Mouse (Mus musculus) testis, postnatal 10 days (tissue): ENCODE results near the gene Gm20695.

Experiments
- DNase-seq: peaks from one replicate; pipeline ENCODE4 v3.0.0; 2021; ENCODE audit warnings: low spot score

The Gm20695 gene

DNA sequence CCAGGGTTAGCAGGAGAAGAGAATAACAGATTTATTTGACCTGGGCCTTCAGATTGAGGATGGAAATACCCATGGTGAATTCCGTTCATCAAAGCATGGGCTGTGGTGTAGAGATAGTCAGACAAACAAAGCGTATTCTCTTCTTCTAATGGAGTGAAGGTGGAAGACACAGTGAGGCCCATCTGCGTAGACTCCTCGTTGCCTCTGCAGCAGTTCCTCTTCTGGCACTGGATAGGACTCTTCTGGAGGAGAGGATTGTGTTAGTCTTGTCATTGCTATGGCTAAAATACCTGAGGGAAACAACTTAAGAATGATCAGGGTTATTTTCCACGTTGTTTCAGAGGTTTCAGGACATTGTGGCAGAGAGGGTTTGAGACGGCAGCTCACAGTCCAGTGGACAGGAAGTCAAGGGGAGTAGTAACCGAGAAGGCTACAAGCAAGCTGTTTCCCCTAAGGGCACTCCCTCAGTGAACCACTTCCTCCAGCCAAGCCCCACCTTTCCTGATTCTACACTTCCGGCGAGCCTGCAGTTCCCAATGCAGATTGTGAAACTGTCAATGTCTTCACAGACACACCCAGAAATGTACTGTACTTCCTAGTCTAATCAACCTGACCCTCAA lies 10.8 kb downstream of the Gm20695 start:
- no peak for DNase-seq

DNA sequence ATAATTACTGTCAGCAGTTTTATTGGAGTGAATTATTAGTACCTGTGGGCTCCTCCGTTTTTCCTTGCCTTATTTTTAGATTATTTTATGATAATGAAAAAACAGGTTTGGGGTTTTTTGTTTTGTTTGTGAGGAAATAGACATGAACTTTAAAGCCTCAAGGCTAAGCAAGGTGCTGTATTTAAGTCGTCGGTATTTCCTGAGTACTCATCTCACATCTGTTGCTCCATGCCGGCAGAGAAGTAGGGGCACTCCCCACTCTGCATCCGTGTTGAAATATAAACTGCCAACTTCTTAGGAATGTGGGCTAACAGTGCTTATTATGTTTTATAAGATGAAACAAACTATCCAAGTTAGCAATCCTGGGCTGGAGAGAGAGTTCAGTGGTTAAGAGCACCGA lies 11.6 kb downstream of the Gm20695 start:
- DNase-seq = no peak

DNA sequence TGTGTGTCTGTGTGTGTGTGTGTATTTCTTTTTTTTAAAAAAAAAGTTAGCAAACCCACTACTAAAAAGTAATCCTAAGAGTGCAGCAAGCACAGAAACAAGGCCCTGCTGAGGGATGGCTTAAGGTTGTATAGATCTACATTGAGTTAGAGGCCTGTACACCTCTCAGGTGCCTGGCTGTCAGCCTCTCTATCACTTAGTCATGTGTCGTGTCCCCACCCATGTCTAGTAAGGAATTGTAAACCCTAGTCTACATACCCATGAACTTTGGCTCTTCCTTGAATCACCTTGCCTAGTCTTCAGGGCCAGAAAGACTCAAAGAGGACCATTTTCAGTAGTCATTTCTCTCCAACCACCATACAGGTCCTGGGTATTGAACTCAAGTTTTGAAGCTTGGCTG lies 12.1 kb downstream of the Gm20695 start:
- no peak for DNase-seq

DNA sequence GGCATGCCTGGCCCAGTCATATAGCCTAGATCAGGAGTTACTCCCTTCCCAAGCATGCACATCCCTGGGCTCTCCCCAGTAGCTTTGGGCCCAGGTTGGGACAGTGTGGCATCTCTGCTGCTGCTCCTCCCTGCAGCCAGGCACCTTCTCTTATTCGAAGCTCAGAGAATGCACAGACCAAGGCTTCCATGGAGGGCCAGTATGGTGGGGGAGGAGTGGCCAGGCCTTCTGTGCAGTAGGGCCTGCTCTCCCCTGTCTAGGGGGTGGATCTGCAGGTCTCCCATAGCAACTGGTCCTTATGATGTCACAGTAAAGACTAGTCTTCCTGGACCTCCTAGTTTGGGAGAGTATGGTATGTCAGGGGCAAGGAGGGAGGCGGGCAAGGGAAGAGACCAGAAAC lies 23.0 kb downstream of the Gm20695 start:
- DNase-seq = no peak

DNA sequence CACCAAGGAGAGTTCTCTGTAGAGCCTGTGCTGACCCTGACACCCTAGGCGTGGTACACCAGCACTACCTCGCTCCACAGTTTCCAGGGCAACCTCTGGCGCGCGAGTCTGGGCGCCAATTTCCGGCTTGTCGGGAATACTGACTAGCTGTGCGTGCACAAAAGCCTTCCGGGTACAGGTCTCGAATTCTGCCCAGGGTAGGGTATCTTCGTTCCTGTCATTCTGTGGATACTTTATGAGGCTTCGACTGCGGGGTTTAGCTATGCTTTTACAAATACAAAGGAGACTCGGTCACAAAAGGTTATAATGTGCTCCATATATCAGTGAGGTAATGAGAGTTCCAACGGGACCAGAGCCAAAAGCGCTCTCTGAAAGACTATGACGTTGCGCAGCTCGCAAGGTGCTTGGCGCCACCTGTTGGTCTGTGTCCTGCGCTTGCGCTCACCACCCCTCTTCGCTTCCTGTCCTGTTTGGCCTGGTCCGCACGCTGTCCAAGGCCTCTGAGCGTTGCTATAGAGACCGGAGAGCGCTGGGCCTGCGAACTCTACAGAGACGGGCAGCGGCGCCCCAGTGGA lies 24.2 kb downstream of the Gm20695 start, which contains the start of the genes 1700037C18Rik and Cluap1:
Gene 1700037C18Rik, minus strand, starts transcription at position 153 of the 575 bp plus-strand sequence.
Gene Cluap1, plus strand, starts transcription at position 265 of the 575 bp plus-strand sequence.
- peak; percentile 94 for DNase-seq

DNA sequence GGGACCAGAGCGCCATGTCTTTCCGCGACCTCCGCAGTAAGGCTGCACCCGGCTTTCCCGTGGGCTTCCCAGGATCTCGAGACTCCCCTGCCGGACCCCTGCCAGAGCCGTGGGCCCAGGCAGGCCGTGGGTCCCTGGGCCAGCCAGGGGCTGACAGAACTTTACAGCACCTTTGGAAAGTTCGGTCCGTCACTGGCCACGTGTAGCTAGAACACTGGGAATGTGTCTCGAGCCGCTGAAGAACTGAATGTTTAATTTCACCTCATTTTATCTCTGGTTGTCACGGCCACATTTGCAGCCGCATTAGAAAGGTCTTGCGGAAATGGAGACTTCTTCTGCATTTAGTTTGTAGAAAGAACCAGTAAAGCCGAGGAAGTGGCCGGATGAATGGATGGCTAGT lies 24.7 kb downstream of the Gm20695 start:
- no peak for DNase-seq

DNA sequence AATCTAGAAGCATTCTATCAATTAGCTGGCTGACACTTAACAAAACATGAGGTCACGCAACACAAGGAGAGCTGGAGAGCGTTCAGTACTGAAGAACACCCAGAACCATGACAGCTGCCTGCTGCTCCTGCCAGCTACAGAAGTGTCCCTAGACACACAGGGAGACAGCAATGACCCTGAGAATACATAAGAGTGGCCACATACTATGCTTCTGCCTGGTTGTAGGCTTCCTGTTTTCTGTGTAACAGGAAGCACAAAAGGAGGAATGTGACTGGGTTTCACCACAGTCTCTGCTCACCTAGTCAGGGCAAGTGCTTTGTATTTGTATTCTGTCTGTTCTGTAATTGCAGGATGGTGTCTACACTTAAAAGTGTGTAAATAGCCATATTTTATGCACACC lies 36.3 kb downstream of the Gm20695 start:
- no peak for DNase-seq

DNA sequence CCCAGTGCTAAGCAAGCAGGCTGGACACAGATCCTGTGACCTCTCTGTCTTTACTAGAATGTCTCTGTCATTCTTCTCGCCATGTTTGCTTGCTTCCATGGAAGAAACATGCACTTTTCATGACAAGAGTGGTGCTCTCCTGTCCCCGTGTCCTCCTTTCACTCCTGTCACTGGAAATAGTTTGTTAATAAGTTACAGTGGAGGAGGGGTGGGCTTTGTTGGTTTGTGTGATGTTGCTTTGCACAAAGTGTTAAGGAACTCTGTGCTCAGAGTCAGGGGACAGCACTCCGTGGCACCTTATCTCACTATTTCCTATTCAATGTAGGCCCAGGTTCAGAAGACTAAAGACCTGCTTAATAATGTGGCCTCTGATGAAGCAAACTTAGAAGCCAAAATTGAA lies 39.1 kb downstream of the Gm20695 start:
- no peak for DNase-seq

DNA sequence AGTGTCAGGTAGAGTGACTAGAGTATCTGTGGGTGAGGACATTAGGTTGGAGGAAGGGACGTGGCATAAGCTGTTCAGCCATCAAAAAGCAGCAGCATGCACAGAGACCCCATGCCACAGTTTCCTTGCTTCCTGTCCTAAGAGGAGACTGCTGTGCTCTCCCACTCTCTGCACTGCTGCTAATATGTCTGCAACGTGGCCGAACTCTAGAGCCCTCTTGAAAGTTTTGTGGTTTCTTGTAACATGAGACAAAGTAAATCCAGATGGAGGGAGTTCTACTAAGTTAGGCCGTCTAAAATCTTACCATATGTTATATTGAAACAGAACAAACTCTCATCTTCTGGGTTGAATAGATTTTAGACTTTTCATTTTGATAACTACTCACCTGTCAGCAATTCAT lies 39.5 kb downstream of the Gm20695 start:
- DNase-seq = no peak

DNA sequence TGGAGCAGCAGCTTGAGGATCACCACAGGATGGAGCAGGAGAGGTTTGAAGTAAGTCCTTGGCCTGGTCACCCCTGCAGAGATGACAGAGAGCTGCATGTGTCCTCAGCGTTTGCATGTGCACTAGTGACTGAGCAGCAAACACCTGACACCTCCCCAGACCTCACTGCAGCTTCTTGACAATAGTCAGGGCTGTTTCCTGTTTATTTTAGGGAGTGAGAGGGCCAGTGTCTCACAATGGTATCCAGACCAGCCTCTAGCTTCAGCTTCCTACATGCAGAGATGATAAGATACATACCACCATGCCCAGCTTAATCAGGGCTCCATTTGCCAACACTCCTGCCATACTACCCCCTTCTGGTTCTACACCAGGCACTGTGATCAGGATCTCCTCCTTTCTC lies 44.1 kb downstream of the Gm20695 start:
- no peak for DNase-seq

DNA sequence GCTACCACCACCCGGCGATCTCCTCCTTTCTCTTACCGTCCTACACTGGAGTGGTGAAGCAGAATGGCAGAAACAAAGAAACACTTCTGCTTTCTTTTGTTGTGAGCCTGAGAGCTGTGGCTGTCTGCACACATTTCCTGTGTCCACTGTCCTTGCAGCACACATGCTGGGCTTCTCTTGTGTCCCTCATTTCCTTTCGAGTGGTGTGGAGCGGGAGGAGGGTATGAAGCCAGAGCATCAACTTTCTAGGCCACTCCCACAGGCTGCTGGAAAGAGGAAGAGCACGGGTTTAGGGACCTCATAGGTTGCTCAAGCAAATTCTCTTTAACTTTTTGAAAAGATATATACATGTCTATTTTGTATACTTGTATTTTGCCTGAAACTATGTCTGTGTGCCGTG lies 44.7 kb downstream of the Gm20695 start:
- DNase-seq = no peak

DNA sequence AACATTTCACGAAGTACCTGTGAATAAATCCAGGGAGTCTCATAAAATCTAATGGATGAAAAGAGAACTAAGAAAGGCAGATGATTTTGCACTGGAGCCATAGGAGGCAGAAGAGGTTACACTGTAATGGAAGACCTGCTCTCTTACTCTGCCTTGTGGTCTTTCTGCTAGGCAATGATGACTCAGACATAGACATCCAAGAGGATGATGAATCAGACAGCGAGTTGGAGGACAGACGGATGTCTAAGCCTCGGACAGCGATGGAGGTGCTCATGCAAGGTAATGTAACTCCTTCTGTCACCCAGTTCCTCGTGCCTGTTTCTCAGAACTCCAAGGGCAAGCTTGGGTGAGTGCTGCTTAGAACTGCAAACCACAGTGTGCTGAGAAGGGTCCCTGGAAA lies 49.1 kb downstream of the Gm20695 start:
- no peak for DNase-seq

DNA sequence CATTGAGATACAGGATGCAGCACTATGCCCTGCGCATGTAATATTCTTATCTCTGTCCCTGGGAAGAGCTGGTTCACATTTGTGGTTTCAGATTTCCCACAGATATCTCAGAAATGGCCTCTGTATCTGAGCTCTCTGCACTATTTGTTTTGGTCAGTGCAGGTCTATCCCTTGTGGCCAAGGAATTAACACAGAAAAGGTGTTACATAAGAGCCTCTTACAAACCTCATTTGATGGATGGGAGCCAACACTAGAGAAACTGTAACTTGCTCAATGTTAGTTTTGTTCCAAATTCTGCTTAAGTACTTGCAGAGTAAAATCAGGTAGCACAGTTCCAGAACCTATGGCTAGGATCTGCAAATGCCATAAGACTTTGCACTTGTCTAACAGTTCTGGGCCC lies 49.6 kb downstream of the Gm20695 start:
- no peak for DNase-seq

DNA sequence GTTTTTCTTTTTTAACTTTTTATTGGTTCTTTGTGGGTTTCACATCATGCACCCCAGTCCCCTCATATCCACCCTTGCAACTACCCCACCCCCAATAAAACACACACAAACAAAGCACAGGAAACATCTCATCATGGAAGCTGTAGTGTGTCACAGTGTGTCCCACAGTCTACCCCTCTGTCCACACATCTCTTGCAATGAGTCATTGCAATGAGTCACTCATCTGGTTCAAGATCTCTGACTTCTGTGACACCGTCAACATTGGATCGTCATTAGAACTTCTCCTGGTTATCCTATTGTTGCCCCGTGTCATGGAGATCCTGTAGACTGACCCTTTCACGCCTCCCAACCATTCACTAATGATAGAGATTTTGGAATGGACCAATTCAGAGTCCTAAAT lies 50.3 kb downstream of the Gm20695 start:
- no peak for DNase-seq

DNA sequence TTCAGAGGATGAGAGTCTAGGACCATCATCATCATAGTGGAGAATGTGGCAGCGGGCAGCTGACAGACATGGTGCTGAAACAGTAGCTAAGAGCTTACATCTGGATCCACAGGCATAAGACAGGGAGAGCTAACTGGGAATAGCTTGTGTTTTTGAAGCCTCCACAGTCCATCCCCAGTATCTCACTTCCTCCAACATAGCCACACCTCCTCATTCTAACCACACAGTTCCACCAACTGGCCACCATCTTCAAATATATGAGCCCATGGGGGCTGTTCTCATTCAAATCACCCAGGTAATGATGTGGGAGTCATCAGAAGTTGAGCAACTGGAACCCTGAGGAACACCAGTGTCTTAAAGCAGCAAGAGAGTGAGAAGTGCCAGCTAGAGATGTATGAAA lies 66.7 kb downstream of the Gm20695 start:
- DNase-seq = no peak

DNA sequence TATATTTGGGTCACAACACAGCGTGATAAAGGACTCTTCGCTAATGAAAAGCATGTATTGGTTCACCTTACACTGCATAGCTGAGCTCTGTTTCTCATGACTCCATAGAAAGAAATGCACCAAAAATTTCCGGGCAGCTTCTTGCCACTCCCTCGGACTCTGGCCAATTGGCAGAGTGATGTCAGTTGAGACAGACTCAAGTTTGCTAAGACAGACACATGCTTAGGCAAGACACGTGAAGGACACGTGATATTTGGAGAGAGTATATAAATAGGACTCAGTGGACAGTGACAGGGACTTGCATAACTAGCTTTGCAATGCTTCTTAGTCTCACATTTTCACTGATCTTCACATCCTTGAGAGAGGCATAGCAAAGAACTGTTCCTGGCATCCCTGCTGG lies 71.9 kb downstream of the Gm20695 start:
- no peak for DNase-seq

DNA sequence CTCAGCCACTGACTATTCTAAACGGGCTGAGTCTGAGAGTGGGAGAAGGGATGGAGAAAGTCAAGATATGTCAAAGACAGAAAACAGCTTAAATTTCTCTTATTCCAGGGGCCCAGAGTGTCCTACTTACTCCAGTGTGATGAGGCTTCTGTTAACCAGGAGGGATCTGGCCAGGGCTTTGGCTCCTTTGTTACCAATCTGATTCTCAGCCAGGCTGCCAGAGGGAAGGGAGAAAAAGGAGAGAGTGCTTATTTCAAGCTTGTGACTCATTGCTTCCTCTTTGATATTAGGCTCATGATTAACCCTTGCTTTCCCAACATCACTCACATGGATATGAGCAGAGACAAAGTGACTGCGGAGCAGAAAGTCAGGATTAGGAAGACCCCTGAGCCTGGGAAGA lies 74.8 kb downstream of the Gm20695 start:
- DNase-seq = no peak

DNA sequence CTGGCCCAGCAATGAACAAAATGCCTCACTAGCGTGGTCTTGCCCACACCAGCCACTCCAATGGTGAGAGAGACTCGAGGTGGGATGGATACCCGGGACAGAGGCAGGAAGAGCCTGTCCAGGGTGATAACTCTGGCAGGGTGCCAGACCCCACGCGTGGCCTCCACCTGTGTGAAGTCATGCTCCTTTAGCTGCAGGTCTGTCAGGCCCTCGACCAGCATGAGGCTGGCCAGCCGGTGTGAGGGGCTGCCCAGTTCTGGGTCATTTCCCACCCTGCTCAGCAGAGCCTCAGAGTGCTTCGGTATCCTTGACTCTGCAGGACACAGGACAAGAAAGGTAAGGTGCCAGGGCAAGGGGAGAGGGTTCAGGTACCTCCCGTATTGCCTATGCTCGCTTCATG lies 80.5 kb downstream of the Gm20695 start:
- peak; percentile 53 for DNase-seq

DNA sequence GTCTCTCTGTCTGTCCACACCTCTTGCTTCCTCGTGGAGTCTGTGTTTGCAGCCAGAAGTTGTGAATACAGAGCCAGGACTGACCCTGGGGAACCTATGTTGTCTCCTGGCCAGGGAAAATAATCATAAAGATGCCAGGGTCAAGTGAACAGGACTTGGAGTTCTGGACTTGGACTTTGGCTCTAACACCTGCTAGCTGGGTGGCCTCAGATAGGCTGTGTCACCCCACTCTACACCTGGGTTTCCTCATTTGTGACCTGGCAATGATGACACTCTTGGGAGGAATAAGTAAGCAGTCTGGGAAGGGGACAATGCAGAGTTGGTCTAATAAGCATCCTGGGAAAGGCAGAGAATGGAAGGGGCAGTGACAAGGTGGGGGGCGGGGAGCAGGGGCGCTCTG lies 81.1 kb downstream of the Gm20695 start:
- no peak for DNase-seq
